Mouse (Mus musculus) adrenal gland, adult 18-20 months (tissue): Measurements from ENCODE around the gene G6pc. TPM values are rescaled to one million over a fixed set of nuclear protein-coding genes. Genes with fewer than 3 reads are reported as not detected.
"Not testable (repeated sequence)": the region's sequence is repeated elsewhere in the genome, so short reads cannot be mapped to it uniquely, and the experiment has no call there.

Experiments
- DNase-seq, 2 experiments: peaks; one replicate each; pipeline ENCODE4 v3.0.0; 2021 to 2022; ENCODE audit warnings: low spot score in 2 of 2
- total RNA-seq, 2 experiments: library from RNA; stranded (reverse); gene quantifications; 1 replicate in 1 of 2; 2 replicates in 1 of 2; pipeline ENCODE4 v1.2.3; 2021

Gene G6pc
- total RNA-seq, 2 experiments from 2014 or later: 13.0 to 27.5 TPM

GRCm38 (mm10) chr11:101354438-101355010, 12.8 kb upstream of the G6pc start:
- no peak for DNase-seq

GRCm38 (mm10) chr11:101355916-101356315, 11.4 kb upstream of the G6pc start:
- no peak for DNase-seq

GRCm38 (mm10) chr11:101357505-101358182, 9.7 kb upstream of the G6pc start:
- no peak for DNase-seq

GRCm38 (mm10) chr11:101359776-101360175, 7.6 kb upstream of the G6pc start:
- DNase-seq: no peak

GRCm38 (mm10) chr11:101360651-101361113, 6.7 kb upstream of the G6pc start:
- no peak for DNase-seq

- DNase-seq: no peak
Measured at GRCm38 (mm10) chr11:101364531-101364931, 2.8 kb upstream of the G6pc start.

- DNase-seq: no peak
Measured at GRCm38 (mm10) chr11:101370141-101370540, 2.8 kb downstream of the G6pc start.

- no peak for DNase-seq
Measured at GRCm38 (mm10) chr11:101374421-101374938, 7.1 kb downstream of the G6pc start.

GRCm38 (mm10) chr11:101378196-101378595, 10.8 kb downstream of the G6pc start:
- DNase-seq: not testable (repeated sequence)

GRCm38 (mm10) chr11:101378926-101379325, 11.6 kb downstream of the G6pc start:
- DNase-seq: no peak

GRCm38 (mm10) chr11:101381817-101382216, 14.5 kb downstream of the G6pc start:
- no peak for DNase-seq

- peak; percentile 65 to 67 for DNase-seq
Measured at GRCm38 (mm10) chr11:101395110-101395509, 27.7 kb downstream of the G6pc start.

GRCm38 (mm10) chr11:101415306-101415705, 47.9 kb downstream of the G6pc start:
- no peak for DNase-seq

- no peak for DNase-seq
Measured at GRCm38 (mm10) chr11:101416433-101417100, 49.2 kb downstream of the G6pc start.

GRCm38 (mm10) chr11:101417101-101417855, 49.9 kb downstream of the G6pc start, which contains the start of gene Aarsd1:
Aarsd1 (minus strand) TSS chr11:101417615.
- peak; percentile 95 to 97 for DNase-seq

- DNase-seq: no peak
Measured at GRCm38 (mm10) chr11:101418991-101419390, 51.6 kb downstream of the G6pc start.

GRCm38 (mm10) chr11:101419610-101420009, 52.2 kb downstream of the G6pc start:
- no peak for DNase-seq

- DNase-seq: no peak
Measured at GRCm38 (mm10) chr11:101420148-101420547, 52.8 kb downstream of the G6pc start.

GRCm38 (mm10) chr11:101424105-101424851, 56.9 kb downstream of the G6pc start, which contains the start of gene Gm27029:
Gm27029 (minus strand) TSS chr11:101424796.
- DNase-seq: no peak
